Mouse (Mus musculus) ES-E14 (cell line): ENCODE results near the gene Trim17. TPM values are rescaled to one million over a fixed set of nuclear protein-coding genes. Genes with fewer than 3 reads are reported as not detected.
"Not testable (repeated sequence)": the region's sequence is repeated elsewhere in the genome, so short reads cannot be mapped to it uniquely, and the experiment has no call there.

Source experiments
- DNase-seq: peaks from one replicate; pipeline ENCODE4 v3.0.0-alpha.2; 2013; ENCODE audit warnings: low read depth, low spot score
- H3K27ac ChIP-seq: 2 replicates; pipeline ENCODE4 v1.5.1; 2012; ENCODE audit warnings: low read depth, mild to moderate bottlenecking, low read length, moderate library complexity, mixed read lengths; ENCODE audit not compliant: poor library complexity, insufficient read depth, severe bottlenecking
- H3K36me3 ChIP-seq: 2 replicates; pipeline ENCODE4 v1.6.1; 2012; ENCODE audit warnings: mild to moderate bottlenecking, low read length, moderate library complexity, mixed read lengths; ENCODE audit not compliant: control insufficient read depth, poor library complexity, insufficient read depth, severe bottlenecking
- H3K4me1 ChIP-seq, 2 experiments: fragments of 150-350 bp in 1 of 2; sonication (generic) in 1 of 2; 2 replicates each; pipeline ENCODE4 v1.6.1; 2012; ENCODE audit warnings: low read length in 2 of 2, mild to moderate bottlenecking in 1 of 2, mixed read lengths in 1 of 2; ENCODE audit not compliant: control insufficient read depth in 2 of 2, insufficient read depth in 2 of 2, poor library complexity in 1 of 2
- H3K4me3 ChIP-seq, 2 experiments: fragments of 150-350 bp in 1 of 2; sonication (generic) in 1 of 2; 2 replicates each; pipeline ENCODE4 v1.5.1; 2012; ENCODE audit warnings: low read length in 2 of 2, low read depth in 1 of 2, mild to moderate bottlenecking in 1 of 2, mixed read lengths in 1 of 2; ENCODE audit not compliant: insufficient read depth in 1 of 2, poor library complexity in 1 of 2, severe bottlenecking in 1 of 2
- H3K9ac ChIP-seq: 2 replicates; pipeline ENCODE4 v1.6.1; 2012; ENCODE audit warnings: low read depth, mild to moderate bottlenecking, low read length, mixed read lengths; ENCODE audit not compliant: poor library complexity, insufficient read depth, severe bottlenecking
- H3K9me3 ChIP-seq: fragments of 150-350 bp; sonication (generic); 2 replicates; pipeline ENCODE4 v1.6.1; 2012; ENCODE audit warnings: low read depth, mild to moderate bottlenecking, low read length; ENCODE audit not compliant: control insufficient read depth, insufficient read depth
- CHD2 ChIP-seq: IDR thresholded peaks from 2 replicates; pipeline ENCODE4 v1.6.1; 2014; ENCODE audit warnings: mild to moderate bottlenecking, low read depth, low read length, inconsistent platforms
- HCFC1 ChIP-seq: IDR thresholded peaks from 2 replicates; pipeline ENCODE4 v1.6.1; 2012; ENCODE audit warnings: low read length, inconsistent platforms, borderline replicate concordance; ENCODE audit not compliant: insufficient read depth
- MAFK ChIP-seq: IDR thresholded peaks from 2 replicates; pipeline ENCODE4 v1.6.1; 2014; ENCODE audit warnings: mild to moderate bottlenecking, low read depth, low read length, inconsistent platforms; ENCODE audit not compliant: insufficient read depth
- ZC3H11A ChIP-seq: IDR thresholded peaks from 2 replicates; pipeline ENCODE4 v1.6.1; 2012; ENCODE audit warnings: low read depth, mild to moderate bottlenecking, inconsistent platforms, low read length, borderline replicate concordance
- ZNF384 ChIP-seq: IDR thresholded peaks from 2 replicates; pipeline ENCODE4 v1.6.1; 2012; ENCODE audit warnings: low read depth, low read length, inconsistent platforms
- in situ Hi-C, 2 experiments: fragments of 600-800 bp; cut with MboI; formaldehyde crosslinking; loops; one replicate each; pipeline ENCODE4 v1.15.1; 2025; ENCODE audit warnings: low sequenced_read_pairs in 2 of 2, inconsistent platforms in 1 of 2; ENCODE audit not compliant: unreplicated experiment in 2 of 2
- total RNA-seq: library from RNA; depleted of rRNA; stranded (reverse); fragments of 300-350 nt; gene quantifications from 2 replicates; pipeline ENCODE4 v1.2.3, GENCODE M21; 2012

Trim17 gene
- total RNA-seq, 1 experiment: 0.40 TPM

DNA sequence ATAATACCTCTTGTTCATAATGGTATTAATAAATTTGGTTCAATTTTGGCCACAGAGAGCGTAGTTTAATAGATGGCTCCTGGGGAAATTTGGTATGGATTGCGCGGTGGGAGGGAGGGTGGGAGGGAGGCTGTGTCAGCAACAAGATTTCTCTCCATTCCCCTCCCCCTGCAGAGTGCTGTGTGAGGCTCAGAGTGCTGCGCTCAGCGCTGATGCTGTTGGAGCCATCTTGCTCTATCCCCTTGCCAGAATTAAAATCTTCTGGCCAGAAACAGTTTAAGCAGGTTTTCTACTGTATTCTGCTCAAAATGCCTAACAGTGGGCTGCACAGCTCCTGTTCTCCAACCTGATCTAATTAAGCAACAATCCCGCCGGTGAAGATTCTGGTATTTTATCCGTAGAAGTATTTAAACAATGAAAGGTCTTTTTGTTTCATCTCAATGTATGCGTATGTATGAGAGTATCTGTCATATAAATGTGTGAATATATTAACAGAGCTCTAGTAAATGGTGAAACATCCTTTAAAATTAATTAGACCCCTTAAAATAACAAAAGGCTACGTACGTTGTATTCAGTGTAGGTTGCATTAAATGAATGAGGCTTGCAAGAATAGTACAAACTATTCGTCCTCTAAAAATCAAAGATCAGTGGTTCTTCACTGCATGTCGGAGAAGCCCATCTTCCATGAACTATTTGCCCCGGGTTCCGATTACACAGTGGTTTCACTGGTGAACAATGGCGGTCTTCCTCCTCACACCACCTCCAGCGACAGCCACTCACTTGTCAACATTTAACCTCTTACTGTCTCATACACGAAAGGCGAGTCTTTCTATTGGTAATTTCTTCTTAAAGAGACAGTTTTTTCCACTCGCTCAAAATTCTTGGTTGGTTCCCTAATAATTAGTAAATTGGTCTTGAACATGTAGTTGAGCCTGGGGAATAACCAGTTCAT lies 4.7 kb upstream of the Trim17 start:
- no peaks in the 10 kb centered on the region for H3K9me3 ChIP-seq
- H3K9ac ChIP-seq: no peak overlapping the region
- TF ChIP-seq MAFK (peak; percentile 45; the same call in 1 of the 2 replicates), CHD2 (no peak)
- DNase-seq: no peak
- no peaks in the 10 kb centered on the region for H3K36me3 ChIP-seq
- H3K27ac ChIP-seq: no peak overlapping the region
- H3K4me3 ChIP-seq: peak overlapping the region; percentile 57
- H3K4me1 ChIP-seq: no peaks in the 10 kb centered on the region
- in situ Hi-C loops: no loop called here

DNA sequence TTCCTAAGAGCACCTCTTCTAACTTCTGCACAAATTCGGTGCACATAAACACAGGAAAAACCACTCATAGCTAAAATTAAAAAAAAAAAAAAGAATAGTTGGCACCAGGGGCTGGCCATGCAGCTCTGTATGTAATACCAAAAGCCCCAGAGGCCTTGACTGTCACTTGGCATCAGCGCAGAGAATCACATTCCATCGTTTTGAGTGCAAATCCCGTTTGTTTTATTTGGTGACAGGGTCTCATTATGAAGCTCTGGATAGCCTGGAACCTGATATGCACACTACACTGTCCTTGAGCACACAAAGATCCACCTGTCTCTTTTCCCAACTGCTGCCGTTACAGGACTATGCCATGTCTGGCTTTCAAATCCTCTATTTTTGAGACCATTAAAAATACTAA lies 3.3 kb upstream of the Trim17 start:
- Histone ChIP-seq H3K4me3 (no peak overlapping the region), H3K9ac (no peak overlapping the region), H3K9me3 (no peaks in the 10 kb centered on the region), H3K27ac (no peak overlapping the region), H3K4me1 (peaks cover 0 to 3% of the 10 kb centered on the region in 2 experiments; a peak in 1 of 4 replicates), H3K36me3 (no peaks in the 10 kb centered on the region)
- no peak for TF ChIP-seq ZNF384
- no peak for TF ChIP-seq HCFC1
- TF ChIP-seq MAFK: no peak
- TF ChIP-seq CHD2: no peak
- no peak for TF ChIP-seq ZC3H11A
- DNase-seq: no peak
- in situ Hi-C loops: no loop called here

DNA sequence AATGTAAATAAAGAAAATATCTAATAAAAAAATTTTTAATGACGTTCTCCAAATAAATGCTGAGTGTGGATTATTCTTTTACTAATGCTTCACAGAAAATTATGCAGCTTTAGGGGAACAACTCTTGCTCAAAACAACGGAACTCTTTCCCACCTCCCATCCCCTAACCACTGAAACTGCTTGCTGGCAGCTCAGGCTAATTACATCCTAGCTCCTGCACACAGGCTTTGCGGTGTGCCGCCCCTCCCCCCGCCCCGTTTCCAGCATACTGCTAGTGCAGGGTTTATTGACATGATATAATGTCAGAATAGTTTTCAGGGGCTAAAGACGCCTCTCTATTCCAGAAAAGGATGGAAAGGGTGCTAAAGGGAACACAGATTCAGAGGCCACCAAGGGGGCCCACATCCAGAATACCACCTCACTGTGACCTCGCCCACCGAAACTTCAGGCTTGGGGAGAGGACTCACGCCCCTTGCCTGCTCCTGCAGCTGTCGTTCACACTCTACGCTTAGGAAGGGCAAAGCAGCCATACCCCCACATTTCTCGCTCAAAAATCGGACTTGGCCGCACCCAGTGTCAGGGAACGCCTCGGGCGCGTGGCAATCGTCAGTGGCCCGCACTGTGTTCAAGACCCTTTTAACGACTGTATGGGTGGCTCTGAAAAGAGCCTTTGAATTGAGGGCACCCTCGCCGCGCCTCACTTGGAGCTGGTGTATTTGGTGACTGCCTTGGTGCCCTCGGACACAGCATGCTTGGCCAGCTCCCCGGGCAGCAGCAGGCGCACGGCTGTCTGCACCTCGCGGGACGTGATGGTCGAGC lies 925 bp upstream of the Trim17 start:
- Histone ChIP-seq H3K9me3 (no peaks in the 10 kb centered on the region), H3K4me3 (peak overlapping the region; percentile 64 to 65), H3K9ac (peak overlapping the region; percentile 74), H3K36me3 (peaks cover 5% of the 10 kb centered on the region; the same call in 1 of the 2 replicates), H3K4me1 (peaks cover 0 to 3% of the 10 kb centered on the region in 2 experiments; a peak in 1 of 4 replicates), H3K27ac (no peak overlapping the region)
- no peak for DNase-seq
- TF ChIP-seq ZC3H11A (no peak), CHD2 (no peak), HCFC1 (no peak)
- in situ Hi-C loops: no loop called here

DNA sequence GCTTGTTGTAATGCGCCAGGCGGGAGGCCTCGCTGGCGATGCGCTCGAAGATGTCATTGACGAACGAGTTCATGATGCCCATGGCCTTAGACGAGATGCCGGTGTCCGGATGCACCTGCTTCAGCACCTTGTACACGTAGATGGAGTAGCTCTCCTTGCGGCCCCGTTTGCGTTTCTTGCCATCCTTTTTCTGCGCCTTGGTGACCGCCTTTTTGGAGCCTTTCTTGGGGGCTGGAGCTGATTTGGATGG lies 390 bp upstream of the Trim17 start:
- Histone ChIP-seq H3K9ac (peak overlapping the region; percentile 64), H3K4me3 (peak overlapping the region; percentile 60 to 65)
- H3K4me1 ChIP-seq, DNase-seq, H3K9me3 ChIP-seq, H3K36me3 ChIP-seq, in situ Hi-C loops, H3K27ac ChIP-seq: not testable (repeated sequence)
